Mouse (Mus musculus): Measurements from ENCODE around the gene Kcnn4. TPM values are rescaled to one million over a fixed set of nuclear protein-coding genes. Genes with fewer than 3 reads are reported as not detected.

Gene Kcnn4
- total RNA-seq, 2 experiments from 2014 or later, result 0.50 TPM; not detected in 1

- peak; percentile 82 to 87 for DNase-seq (ENCODE audit: low spot score in 2 of 2)
- intact Hi-C loops (cut with DNase I), result loop anchor here (2.0 kb wide), 1 partner anchor 20 kb away; no protein-coding TSS in a partner anchor
Observed at GRCm38 (mm10) chr7:24364827-24365226, 5.2 kb upstream of the Kcnn4 start.

DNA sequence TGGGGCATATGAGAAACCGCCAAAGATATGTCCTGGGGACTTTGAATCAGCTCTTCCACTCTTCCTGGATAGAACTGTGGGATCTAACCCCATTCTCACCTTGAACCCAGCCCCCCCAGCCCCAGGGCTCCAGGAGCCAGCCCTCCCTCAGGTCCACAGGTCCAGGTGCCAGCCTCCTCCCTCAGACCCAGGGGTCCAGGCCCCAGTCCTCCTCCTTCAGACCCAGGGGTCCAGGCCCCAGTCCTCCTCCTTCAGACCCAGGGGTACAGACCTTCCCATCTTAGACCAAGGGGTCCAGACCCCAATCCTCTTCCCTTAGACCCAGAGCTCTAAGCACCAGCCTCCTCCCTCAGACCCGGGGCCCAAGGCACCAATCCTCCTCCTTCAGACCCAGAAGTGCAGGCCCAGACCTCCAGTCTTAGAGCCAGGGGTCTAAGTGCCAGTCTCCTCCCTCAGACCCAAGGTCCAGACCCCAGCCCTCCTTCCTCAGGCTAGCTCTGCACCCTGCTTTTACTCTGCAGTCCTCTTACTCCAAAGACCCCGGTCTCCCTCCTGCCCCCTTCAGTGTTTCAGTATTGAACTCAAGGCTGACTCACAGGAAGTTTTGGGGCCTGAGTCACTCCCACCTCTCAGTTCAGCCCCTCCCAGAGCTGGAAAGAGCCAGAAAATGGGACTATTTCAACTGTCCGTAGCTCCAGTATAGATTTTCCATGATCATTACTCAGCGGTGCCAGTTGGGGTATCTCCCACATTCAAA, 4.6 kb upstream of the Kcnn4 start:
- intact Hi-C loops (cut with DNase I), result loop anchor here (2.0 kb wide), 1 partner anchor 19 kb away; no protein-coding TSS in a partner anchor
- no peak for DNase-seq (ENCODE audit: low spot score in 2 of 2)

- intact Hi-C loops (cut with DNase I), result no loop called here
- no peak for DNase-seq (ENCODE audit: low spot score in 2 of 2)
Observed at GRCm38 (mm10) chr7:24366716-24367632, 3.1 kb upstream of the Kcnn4 start.

DNA sequence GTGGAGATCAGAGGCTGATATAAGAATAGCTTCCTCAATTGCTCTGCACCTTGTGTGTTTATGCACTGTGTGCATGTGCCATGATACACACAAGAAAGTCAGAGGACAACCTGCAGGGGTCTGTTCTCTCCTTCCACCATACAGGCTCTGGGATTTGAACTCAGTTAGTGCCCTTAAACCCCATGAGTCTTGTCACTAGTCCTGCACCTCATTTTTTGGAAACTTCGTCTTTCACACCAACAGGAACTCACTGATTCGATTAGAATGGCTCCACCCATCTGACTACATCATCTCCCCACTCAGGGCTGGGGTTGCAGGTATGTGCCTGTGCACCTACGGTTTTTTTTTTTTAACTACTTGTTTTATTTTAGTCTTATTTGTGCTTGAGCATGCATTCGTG, 1.8 kb upstream of the Kcnn4 start:
- no peak for DNase-seq (ENCODE audit: low spot score in 2 of 2)
- intact Hi-C loops (cut with DNase I), result no loop called here

- DNase-seq (ENCODE audit: low spot score in 2 of 2), result no peak
- intact Hi-C loops (cut with DNase I), result no loop called here
Observed at GRCm38 (mm10) chr7:24368946-24369345, 1.1 kb upstream of the Kcnn4 start.

DNA sequence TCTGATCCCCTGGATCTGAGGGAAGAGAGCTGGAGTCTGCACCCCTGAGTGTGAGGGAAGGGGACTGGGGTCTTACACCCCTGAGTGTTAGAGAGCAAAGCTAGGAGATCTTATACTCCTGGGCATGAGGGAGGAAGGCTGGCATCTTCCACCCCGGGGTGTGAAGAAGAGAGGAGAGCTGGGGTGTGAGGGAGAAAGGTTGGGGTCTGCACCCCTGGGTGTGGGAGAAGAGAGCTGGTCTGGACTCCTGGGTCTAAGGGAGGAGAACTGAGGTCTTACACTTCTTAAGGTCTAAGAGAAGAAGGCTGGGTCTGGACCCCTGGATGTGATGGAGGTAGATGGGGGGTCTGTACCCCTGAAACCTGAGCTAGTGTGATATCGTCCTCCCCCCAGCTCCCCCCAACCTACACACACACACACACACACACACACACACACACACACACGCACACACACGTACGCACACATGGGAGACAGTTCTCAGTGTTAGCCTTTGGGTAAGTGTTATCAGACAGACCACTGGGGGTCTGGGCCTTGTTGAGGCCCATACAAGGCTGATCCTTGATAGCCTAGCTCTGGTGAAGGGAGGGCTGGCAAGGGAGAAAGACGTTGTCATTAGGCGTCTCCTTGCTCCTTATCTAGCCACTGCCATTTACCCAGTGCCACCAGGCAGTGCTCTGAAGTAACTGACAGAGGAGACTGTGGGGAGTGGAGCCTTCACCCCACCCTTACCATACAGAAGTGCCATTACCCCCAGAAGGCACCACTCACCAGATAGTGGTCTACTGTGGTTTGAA, 1.1 kb downstream of the Kcnn4 start:
- intact Hi-C loops (cut with DNase I), result no loop called here
- no peak for DNase-seq (ENCODE audit: low spot score in 2 of 2)

DNA sequence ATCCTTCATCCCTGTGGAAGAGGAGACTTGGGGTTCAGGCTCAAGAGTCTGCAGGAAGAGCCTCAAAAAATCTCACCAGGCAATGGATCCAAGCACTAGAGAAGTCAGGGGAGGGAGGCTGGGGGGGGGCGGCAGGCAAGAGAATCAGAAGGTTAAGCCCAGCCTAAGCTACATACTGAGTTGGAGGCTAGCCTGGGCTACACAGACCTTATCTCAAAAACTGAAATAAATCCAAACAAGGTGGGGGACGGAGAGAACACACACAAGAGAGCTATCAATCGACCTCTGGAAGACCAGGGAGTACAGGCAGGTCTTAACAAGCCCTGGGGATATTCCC, 1.7 kb downstream of the Kcnn4 start:
- DNase-seq (ENCODE audit: low spot score in 2 of 2), result no peak
- intact Hi-C loops (cut with DNase I), result no loop called here

DNA sequence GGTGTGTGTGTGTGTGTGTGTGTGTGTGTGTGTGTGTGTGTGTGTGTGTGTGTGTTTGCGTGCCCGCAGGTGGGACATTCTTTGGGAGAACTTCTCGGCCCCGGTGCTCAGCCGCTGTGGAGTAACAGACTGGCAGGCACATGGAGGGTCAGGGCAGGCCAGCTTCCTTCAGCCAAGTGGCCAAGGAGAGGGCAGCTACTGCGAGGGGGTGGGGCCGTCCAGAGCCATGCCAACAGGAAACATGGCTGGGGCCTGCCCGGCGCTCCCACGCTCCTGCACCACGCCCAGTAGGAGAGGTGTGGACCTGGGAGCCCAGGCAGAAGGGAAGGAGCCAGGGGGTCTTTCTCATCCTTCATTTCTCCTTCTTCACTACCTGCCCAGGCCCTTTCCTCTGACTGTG, 2.2 kb downstream of the Kcnn4 start:
- no peak for DNase-seq (ENCODE audit: low spot score in 2 of 2)
- intact Hi-C loops (cut with DNase I), result no loop called here

GRCm38 (mm10) chr7:24372786-24373185, 2.7 kb downstream of the Kcnn4 start:
- no peak for DNase-seq (ENCODE audit: low spot score in 2 of 2)
- intact Hi-C loops (cut with DNase I), result no loop called here

DNA sequence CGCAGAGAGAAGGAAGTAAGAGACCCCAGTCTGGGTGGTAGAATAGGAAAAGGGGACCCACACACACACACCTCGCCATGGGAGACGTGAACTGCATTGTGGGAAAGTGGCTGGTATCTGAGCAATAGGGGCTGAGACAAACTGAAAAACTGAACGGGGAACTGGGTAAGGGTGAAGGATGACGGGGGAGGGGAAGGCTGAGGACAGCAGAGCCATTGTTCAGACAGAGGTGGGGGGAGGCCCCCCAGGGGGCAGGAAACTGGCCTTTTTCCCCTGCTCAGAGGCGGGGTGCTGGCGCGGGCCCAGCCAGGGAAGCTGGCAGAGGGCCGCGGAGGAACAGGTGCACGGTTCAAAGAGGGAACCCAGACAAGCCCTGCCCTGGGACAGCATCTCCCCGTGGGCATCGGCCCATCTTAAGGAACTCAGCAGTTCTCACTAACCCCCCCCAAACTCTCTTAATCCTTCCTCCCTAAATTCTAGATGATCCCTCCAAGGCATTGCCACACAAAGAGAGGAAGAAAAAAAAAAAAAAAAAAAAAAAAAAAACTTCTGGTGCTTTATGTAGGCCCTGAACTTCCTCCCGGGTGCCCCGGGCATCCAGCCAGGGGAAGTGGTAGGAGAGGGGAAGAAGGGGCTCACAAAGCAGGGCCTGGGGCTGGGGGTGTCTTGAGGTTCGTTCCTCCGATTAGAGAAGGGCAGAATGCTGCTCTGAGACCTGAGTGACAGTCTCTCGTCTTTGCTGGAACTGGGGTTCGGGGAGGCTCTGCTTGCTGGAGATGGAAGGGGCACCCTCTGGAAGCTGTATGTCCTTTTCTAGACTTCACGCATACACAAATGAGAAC, 3.7 kb downstream of the Kcnn4 start:
- intact Hi-C loops (cut with DNase I), result no loop called here
- peak; percentile 27 to 46 for DNase-seq (ENCODE audit: low spot score in 2 of 2)

DNA sequence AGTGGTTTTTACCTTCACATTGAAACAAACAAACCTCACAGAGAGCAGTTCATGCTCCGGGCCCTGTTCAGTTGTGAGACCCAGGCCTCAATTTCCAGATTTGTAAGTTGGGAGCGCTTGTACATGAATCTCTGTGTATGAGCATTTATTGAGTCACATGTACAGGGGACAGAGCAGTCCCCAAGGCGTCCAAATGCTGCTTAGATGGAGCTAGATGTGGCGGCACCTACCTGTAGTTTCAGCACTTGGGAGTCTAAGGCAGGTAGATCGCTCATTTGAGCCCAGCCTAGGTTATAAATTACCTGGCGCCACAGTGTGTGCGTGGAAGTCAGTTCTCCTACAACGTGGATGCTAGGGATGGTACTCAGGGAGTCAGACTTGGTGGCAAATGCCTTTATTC, 6.4 kb downstream of the Kcnn4 start:
- intact Hi-C loops (cut with DNase I), result no loop called here
- DNase-seq (ENCODE audit: low spot score in 2 of 2), result no peak

DNA sequence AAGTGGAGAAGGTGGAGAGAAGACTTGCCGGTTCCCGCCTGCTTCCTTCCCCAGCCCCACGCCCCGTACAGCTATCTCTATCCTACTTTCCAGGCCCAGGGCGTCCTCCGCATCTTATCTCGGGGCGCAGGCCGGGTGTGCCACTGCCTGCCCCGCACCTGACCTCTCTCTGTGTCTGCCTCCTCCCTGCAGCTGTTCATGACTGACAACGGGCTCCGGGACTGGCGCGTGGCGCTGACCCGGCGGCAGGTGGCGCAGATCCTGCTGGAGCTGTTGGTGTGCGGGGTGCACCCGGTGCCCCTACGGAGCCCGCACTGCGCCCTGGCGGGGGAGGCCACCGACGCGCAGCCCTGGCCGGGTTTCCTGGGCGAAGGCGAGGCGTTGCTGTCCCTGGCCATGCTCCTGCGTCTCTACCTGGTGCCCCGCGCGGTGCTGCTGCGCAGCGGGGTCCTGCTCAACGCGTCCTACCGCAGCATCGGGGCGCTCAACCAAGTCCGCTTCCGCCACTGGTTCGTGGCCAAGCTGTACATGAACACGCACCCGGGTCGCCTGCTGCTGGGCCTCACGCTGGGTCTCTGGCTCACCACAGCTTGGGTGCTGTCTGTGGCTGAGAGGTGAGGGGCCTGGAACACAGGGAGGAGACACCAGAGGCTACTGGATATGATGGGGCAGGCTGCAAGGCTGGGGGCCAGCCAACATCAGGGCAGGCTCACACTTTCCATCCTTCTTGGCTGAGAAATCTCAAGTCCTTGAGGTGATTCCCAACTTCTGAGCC, 7.2 kb downstream of the Kcnn4 start:
- no peak for DNase-seq (ENCODE audit: low spot score in 2 of 2)
- intact Hi-C loops (cut with DNase I), result no loop called here

- intact Hi-C loops (cut with DNase I), result no loop called here
- no peak for DNase-seq (ENCODE audit: low spot score in 2 of 2)
Observed at GRCm38 (mm10) chr7:24378049-24378701, 8.1 kb downstream of the Kcnn4 start.

DNA sequence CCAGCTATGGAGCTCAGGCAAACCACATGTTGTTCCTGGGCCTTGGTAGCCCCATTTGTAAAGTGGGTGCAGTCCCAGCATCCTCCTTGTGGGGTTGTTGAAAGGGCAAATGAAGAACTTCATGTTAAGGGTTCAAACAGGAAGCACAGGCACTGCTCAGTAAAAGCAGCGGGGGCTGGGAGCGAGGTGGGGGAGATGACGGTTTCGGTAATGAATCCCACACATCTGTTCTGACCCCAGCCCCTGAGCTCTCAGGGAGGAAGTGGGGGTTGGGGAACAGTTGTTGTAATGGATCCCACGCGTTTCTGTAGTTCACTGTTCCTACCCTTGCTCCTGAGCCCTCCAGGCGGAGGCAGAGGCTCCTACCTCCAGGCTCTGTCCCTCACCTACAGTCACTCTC, 9.9 kb downstream of the Kcnn4 start:
- DNase-seq (ENCODE audit: low spot score in 2 of 2), result no peak
- intact Hi-C loops (cut with DNase I), result no loop called here

GRCm38 (mm10) chr7:24380370-24380769, 10.3 kb downstream of the Kcnn4 start:
- intact Hi-C loops (cut with DNase I), result no loop called here
- no peak for DNase-seq (ENCODE audit: low spot score in 2 of 2)

DNA sequence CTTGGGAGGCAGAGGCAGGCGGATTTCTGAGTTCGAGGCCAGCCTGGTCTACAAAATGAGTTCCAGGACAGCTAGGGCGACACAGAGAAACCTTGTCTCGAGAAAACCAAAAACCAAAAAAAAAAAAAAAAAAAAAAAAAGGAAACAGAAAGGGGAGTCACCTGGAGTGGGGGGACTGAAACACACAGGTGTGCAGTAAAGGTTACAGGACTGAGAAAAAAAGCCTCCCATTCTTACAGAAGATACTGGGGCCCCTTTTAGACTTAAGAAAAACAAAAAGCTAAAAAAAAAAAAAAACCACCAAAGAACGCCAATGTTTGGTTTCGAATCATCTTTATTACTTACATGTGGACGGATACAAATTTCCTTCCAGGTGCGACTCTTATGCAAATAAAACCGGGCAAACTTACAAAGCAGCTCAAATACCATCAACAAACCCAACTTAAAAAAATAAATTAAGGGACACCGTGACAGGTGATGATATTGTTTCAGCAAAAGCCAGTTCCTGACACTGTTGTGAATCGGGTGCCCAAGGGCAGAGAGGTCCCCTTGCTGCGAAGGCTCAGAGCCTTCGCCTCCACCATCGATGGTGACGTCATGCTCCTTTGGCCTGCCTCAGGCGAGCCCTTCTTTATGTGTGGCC, 12.8 kb downstream of the Kcnn4 start:
- intact Hi-C loops (cut with DNase I), result no loop called here
- DNase-seq (ENCODE audit: low spot score in 2 of 2), result no peak

GRCm38 (mm10) chr7:24384070-24384469, 14.0 kb downstream of the Kcnn4 start:
- intact Hi-C loops (cut with DNase I), result loop anchor here (2.0 kb wide), 2 partner anchors 19 to 47 kb away; no protein-coding TSS in a partner anchor
- DNase-seq (ENCODE audit: low spot score in 2 of 2), result no peak

All from left cerebral cortex, postnatal 25 days (tissue).